Mouse (Mus musculus): ENCODE measurements at regions not wholly inside any gene's neighbourhood (a gene's known extent, or its start where the extent isn't known, plus 50 kb on each side); places are given as distances from the start of the nearest gene placed in this dataset.
A peak's percentile ranks its signal among the peaks of the same experiment; 100 is the strongest.

DNA sequence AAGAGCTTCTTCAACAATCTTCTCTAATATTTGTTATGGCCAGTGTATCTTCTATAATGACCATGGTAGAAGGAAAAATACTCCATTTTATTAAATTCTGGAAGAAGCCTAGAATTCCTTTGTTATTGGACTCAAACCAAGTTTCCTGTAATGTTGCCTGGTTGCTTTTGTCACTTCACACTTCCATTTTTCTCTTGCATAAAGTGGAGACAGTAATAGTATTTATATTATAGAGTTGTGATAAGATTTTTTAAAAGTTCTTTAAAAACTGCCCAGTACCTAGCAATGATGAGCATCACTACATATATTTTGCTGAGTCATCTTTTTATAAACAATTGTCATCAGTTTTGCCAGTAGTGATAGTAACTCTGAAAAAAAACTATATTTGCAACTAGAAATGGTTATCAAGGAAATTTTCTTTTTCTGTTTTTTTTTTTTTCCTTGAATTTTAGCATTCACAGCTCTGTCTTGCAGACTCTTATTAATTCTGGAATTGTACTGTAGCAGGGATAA is 415.2 kb upstream of the Aga start:
- DNase-seq (ENCODE audit: low spot score in 2 of 2): no peak

GRCm38 (mm10) chr8:53140041-53140440 is 371.5 kb upstream of the Aga start:
- DNase-seq (ENCODE audit: low spot score in 2 of 2): peak in 1 of 2 experiments; percentile 9

DNA sequence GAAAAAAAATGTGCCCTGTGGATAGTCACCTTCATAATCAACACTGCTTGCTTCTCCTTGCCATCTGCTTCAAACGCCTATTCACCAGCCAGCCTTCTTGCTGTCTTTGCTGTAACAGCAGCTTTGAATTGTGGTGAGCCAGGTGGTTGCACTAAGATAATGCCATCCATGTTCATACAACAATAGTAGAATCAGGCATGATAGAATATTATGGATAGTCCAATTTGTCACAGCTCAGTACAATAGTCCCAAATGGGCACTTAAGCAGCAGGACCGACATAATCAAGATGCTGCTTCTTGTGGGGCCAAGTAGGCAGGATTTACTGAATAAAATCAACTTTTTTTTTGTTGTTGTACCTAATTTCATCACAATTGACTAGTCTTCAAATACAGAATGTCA is 362.6 kb upstream of the Aga start:
- DNase-seq (ENCODE audit: low spot score in 2 of 2): peak in 1 of 2 experiments; percentile 13

DNA sequence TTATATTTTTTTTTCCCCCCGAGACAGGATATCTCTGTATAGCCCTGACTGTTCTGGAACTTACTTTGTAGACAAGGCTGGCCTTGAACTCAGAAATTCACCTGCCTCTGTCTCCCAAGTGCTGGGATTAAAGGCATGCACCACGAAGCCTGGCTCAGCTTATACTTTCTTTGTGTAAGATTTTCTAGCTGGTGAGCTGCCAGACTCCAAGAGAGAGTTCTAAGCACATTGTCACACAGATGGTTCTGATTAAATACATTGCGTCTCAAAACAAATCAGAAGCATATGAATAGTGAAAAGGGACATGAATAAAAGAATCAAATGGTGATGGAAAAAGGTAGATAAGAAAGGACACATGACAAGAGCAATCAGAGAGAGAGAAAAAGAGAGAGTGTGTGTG is 347.5 kb upstream of the Aga start:
- DNase-seq (ENCODE audit: low spot score in 2 of 2): peak in 1 of 2 experiments; percentile 5

DNA sequence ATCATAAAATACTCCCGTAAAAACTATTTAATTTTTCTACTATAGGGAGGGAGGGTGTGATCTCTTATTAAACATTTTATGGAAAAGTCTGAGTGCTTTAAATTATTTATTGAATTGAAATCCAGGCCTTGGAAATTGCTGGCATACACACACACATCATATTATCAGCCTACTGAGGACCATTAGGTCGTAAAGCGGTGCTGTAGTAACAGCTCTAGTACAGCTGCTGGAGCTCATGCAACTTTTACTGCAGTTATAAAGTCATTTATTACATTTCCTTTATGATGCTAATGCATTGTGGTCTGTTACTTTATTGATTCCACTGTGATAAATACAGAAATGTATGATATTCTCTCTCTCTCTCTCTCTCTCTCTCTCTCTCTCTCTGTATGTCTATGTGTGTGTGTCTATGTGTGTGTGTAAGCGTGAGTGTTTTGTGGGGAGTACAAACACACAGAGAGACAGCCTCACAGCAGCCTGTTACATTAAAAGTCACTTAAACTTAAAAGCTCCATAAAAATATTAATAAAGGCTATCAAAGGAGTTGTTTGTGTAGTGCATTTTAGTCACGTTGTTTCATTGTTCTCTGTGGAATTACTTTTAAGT is 339.7 kb upstream of the Aga start:
- no peak for DNase-seq (ENCODE audit: low spot score in 2 of 2)

DNA sequence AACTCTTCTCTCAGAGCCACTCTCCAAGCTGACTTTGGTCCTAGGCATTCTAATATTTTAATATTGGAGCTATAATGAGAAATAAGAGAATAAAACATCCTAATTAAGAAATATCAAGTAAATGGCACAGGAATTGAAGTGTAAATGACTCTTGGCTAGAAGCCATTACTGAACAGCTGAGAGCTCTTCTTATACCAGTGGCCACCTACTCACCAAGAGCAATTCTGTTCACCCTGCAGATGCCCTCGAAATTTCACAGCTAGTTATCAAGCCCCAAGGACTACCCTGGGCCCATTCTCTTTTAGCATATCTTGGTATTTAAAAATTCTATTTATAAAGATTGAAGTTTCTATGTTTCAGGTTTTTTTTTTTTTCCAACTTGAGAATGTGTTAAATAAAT is 319.0 kb upstream of the Aga start:
- DNase-seq (ENCODE audit: low spot score in 2 of 2): peak in 1 of 2 experiments; percentile 32

GRCm38 (mm10) chr8:53222194-53222593 is 289.3 kb upstream of the Aga start:
- no peak for DNase-seq (ENCODE audit: low spot score in 2 of 2)

All from layer of hippocampus, adult 18-20 months (tissue).